Mouse (Mus musculus) liver, postnatal 0 days (tissue): ENCODE measurements around the gene Fyb.

Source experiments
- CTCF ChIP-seq: sonication (generic); IDR thresholded peaks from 2 replicates; pipeline ENCODE4 v1.5.1; 2016; ENCODE audit warnings: antibody characterized with exemption, low read depth
- EP300 ChIP-seq: IDR thresholded peaks from 2 replicates; pipeline ENCODE4 v1.6.1; 2016; ENCODE audit warnings: antibody characterized with exemption, low read depth, mild to moderate bottlenecking

DNA sequence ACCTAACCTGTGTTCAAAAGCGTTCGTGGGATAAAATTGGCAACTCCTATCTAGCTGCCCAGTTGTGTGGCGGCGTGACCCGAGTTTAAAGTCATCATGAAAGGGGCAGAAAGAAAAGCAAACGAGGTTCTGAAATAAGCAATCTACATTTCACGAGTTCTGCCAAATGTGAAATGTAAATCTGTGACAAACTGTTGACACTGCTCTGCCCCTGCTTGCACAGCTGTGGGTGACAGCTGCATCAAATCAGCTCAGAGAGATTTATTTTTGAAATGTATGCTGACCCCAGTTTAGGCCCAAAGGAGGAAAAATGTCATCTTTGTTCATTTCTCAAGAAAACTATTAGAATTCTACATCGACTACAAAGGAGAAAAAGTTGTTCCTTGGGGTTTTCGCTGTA, 36.5 kb downstream of the Fyb start:
- no peak for TF ChIP-seq CTCF
- TF ChIP-seq EP300: no peak
